Mouse (Mus musculus) right cerebral cortex, postnatal 4 days (tissue): ENCODE results near the gene Wdr43.
"Not testable (repeated sequence)": the region's sequence is repeated elsewhere in the genome, so short reads cannot be mapped to it uniquely, and the experiment has no call there.

Experiments
- DNase-seq: peaks from one replicate; pipeline ENCODE4 v3.0.0-alpha.2; 2022

Gene Wdr43

GRCm38 (mm10) chr17:71615638-71616318 lies at the start of gene Wdr43:
Wdr43 (plus strand) TSS chr17:71615895.
- DNase-seq = peak; percentile 92

- no peak for DNase-seq
These were observed 36.5 kb upstream of the Wdr43 start for GRCm38 (mm10) chr17:71579176-71579705.

- DNase-seq = no peak
These were observed 17.6 kb upstream of the Wdr43 start for GRCm38 (mm10) chr17:71597881-71598658.

GRCm38 (mm10) chr17:71598659-71599554 lies 16.8 kb upstream of the Wdr43 start:
- peak; percentile 90 for DNase-seq

GRCm38 (mm10) chr17:71616319-71617032 lies 781 bp downstream of the Wdr43 start:
- DNase-seq = peak; percentile 10

GRCm38 (mm10) chr17:71617033-71617362 lies 1.3 kb downstream of the Wdr43 start:
- DNase-seq = no peak

- no peak for DNase-seq
These were observed 2.3 kb downstream of the Wdr43 start for GRCm38 (mm10) chr17:71617974-71618373.

- DNase-seq = no peak
These were observed 16.1 kb downstream of the Wdr43 start for GRCm38 (mm10) chr17:71631806-71632205.

- no peak for DNase-seq
These were observed 17.7 kb downstream of the Wdr43 start for GRCm38 (mm10) chr17:71633350-71633749.

GRCm38 (mm10) chr17:71636786-71637185 lies 21.1 kb downstream of the Wdr43 start:
- no peak for DNase-seq

GRCm38 (mm10) chr17:71637750-71638265 lies 22.1 kb downstream of the Wdr43 start:
- no peak for DNase-seq

GRCm38 (mm10) chr17:71639056-71639455 lies 23.4 kb downstream of the Wdr43 start:
- not testable (repeated sequence) for DNase-seq

- DNase-seq = no peak
These were observed 24.9 kb downstream of the Wdr43 start for GRCm38 (mm10) chr17:71640421-71641085.

- no peak for DNase-seq
These were observed 26.5 kb downstream of the Wdr43 start for GRCm38 (mm10) chr17:71642190-71642589.

- no peak for DNase-seq
These were observed 34.3 kb downstream of the Wdr43 start for GRCm38 (mm10) chr17:71650011-71650410.

- no peak for DNase-seq
These were observed 36.8 kb downstream of the Wdr43 start for GRCm38 (mm10) chr17:71652495-71652894.

GRCm38 (mm10) chr17:71652934-71653333 lies 37.2 kb downstream of the Wdr43 start:
- no peak for DNase-seq

- no peak for DNase-seq
These were observed 41.8 kb downstream of the Wdr43 start for GRCm38 (mm10) chr17:71657521-71657920.

- no peak for DNase-seq
These were observed 43.0 kb downstream of the Wdr43 start for GRCm38 (mm10) chr17:71658666-71659065.

- DNase-seq = no peak
These were observed 44.7 kb downstream of the Wdr43 start for GRCm38 (mm10) chr17:71660390-71660789.

- peak; percentile 71 for DNase-seq
These were observed 47.1 kb downstream of the Wdr43 start for GRCm38 (mm10) chr17:71662751-71663250.
